Mouse (Mus musculus) retina, postnatal 7 days (tissue): Measurements from ENCODE around the gene Clstn1.

Experiments used
- DNase-seq: peaks from one replicate; pipeline ENCODE4 v3.0.0-alpha.2; 2012; ENCODE audit warnings: low read depth, low spot score

The Clstn1 gene

GRCm38 (mm10) chr4:149674814-149675377, 88.6 kb downstream of the Clstn1 start:
- DNase-seq = no peak

DNA sequence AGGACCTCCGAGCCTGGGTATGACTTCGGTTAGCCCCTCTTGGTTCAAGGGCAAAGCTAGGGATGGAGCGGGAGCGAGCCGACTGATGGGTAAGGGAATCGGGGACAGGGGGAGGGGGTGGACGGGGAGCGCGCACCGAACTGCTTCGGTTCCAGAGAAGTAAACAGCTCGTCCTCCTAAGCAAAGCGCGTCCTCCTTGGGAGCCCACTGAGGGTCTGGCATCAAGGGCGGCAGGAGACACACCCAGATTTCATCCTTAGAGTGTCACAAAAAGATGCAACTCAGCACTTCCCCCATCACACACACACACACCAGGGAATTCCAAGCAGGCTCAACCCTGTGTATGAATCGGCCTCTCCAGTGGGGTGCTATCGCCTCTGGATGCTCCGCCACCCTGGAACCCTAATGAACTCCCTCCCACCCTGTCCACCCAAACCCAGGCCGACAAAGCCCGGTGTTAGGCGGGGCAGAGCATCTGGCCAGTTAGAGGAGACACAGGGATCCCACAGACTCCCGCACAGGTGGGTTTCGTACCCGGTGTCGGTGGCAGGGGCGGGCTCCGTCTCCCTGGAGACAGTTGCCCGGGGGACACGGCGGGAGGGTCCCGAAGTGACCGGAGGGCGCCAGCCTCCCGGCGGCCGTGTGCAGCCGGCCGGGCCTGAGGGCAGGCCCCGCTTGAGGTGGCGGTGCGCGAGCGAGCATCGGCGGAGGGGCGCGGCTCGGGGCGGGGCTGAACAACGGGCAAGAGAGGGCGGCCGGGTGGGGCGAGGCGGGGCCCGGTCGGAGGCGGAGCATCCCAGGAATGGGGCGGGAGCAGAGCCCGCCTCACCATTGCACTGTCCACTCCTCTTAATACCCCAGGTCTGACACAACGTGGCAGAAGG, 89.4 kb downstream of the Clstn1 start:
- peak; percentile 50 for DNase-seq

DNA sequence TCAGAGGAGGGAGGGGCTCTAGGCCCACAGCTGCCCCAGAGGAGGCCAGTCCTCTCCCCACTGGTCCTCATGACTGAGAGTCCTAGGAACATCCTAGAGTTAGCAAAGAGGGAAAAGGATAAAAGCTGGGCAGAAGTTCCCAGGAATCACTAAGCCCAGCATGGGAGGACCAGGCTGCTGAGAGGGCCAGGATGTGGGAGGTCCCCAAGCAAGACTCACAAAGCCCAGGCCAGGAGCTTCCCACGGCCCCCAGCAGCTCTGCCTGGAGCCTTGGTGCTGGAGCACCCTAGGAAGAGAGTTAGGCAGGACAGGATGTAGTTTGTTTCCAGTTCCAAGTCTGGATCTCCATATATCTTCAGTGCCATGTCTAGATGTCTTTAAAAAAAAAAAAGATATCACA, 91.7 kb downstream of the Clstn1 start:
- no peak for DNase-seq

DNA sequence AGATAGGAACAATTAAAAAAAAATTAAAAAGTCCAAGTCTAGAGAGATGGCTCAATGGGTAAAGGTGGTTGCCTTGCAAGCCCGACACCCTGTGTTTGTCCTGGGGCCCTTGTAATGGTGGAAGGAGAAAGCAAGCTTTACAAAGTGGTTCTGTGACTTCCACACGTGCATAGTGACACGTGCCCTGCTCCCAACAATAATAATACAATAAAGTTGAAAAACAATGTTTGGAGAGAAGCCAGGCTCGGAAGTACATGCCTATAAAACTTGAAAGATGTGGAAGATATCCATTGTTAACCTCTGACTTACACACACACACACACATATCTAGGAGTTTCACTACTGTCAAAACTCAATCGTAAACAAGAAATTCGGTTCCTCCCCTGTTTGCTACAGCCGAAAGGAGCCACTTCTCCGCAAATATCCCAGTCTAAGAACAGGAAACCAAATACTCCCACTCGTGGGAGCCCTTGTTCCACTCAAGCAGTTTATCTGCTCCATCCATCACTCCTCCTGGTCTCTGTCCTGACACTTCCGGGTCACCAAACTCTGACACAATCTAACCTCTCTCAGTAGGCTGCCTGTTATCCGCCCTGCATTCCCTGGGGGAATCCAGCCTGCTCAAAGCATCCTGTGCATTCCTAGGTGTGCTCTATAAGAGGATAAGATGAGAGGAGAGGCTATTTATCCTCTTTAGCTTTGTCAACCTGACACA, 92.9 kb downstream of the Clstn1 start:
- DNase-seq = no peak

- DNase-seq = no peak
These were observed 97.6 kb downstream of the Clstn1 start for GRCm38 (mm10) chr4:149683875-149684274.

- no peak for DNase-seq
These were observed 98.8 kb downstream of the Clstn1 start for GRCm38 (mm10) chr4:149684841-149685623.

DNA sequence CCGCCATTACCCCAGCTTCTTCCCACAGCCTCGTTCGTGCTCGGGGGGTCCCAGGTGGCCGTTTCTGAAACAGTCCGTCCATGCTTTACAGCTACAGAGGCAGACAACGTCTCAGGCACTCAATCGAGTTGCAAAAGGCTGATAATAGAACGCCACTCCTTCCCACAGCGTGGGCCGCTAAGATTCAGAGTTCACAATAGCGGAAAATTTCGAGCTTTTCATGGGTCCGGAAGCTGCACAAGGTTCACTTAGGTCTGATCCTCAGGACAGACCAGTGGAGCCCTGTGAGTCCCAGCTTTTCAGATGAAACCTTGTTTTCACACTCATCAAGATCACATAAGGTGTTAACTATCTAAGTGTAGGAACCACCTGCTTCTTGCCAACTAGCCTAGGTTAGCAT, 102.6 kb downstream of the Clstn1 start:
- no peak for DNase-seq

GRCm38 (mm10) chr4:149689822-149690700, 103.8 kb downstream of the Clstn1 start:
- DNase-seq = no peak

- no peak for DNase-seq
These were observed 104.6 kb downstream of the Clstn1 start for GRCm38 (mm10) chr4:149690828-149691280.

DNA sequence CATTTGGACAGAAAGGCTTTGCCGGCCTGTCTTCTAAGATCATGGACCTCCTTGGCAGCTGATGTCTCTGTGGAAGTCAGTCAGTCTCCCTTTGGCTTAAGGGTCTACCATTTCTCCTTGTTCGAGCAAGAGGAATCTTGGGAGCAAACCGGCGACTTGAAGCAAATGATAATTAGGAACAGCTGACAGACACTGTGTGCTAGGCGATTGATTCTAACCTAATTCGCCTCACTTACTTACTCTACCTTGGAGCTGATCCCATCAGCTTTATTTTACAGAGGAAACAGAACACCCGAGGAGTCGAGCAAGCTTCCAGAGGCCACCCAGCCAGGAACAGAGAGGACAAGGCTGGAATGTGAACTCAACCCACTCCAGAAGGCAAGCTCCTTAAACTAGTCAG, 105.1 kb downstream of the Clstn1 start:
- DNase-seq = no peak

GRCm38 (mm10) chr4:149696189-149696971, 110.1 kb downstream of the Clstn1 start:
- DNase-seq = no peak

DNA sequence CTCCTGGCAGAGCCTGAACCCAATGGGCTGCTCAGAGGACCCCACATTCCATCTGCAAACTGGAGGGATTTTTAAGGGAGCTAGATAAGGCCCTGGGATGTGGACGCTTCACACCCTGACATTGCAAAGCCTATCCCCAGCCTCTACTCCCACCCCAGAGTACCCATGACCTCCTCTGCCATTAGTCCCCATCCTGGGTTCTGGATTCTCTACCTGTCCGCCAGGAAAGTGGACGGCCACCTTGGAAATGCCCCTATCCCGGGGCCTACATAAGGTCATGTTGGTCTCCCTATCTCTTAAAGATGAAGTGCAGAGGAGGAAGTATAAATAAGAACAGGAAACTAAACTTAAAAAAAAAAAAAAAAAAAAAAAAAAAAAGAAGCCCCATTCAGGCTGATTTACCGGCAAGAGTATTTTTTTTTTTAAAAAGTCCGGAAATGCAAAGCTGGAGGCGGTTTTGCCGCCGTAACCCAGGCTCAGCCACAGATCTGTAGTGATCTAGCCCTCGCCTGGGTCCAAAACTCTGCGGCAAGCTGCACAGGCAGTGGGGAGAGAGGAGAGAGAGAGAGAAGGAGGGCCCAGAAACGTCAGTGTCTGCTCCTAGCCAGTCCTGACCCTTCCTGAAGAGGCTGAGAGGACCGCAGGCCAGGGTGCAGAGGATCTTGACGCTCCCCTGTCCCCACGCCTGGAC, 111.4 kb downstream of the Clstn1 start:
- DNase-seq = no peak

DNA sequence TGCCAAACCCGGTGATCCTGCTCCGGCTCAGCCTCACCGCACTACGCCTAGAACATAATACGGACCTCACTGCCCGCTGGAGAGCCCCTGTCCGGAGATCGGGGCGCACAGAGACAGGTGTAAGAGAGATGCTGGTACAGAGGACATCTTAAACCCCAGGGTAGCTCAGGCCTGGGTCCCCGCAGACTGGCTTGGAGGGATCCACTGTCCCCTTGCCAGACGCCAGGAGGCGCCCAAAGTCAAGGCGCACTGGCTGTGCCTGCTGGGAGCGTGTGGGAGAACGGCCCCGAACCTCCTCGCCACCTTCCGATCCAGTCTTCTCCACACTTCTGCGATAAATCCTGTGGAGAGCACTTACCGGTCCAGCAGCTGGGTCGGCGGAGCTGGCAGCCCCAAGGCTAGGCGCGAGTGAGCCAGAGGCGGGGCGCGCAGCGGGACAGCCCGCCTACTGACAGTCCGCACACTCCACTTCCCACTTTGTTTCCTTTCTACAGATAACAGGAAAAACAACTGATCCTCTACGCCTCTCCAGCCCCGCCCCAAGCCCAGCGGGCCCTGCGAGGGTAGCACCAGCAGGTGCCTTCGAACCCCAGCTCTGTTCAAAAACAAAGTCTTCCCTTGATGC, 112.0 kb downstream of the Clstn1 start:
- no peak for DNase-seq
